Mouse (Mus musculus) G1E (cell line): ENCODE data around the gene Crybg1.

Source experiments
- CTCF ChIP-seq: IDR thresholded peaks from 2 replicates; pipeline ENCODE4 v1.5.1; 2012; ENCODE audit warnings: low read depth, low read length, inconsistent platforms, mixed read lengths
- GATA1 ChIP-seq: IDR thresholded peaks from 2 replicates; pipeline ENCODE4 v1.6.1; 2012; ENCODE audit warnings: borderline replicate concordance, low read length, inconsistent platforms, mixed read lengths
- GATA2 ChIP-seq: IDR thresholded peaks from 2 replicates; pipeline ENCODE4 v1.6.1; 2012; ENCODE audit warnings: low read depth, low read length, inconsistent platforms, borderline replicate concordance
- POLR2AphosphoS5 ChIP-seq: IDR thresholded peaks from 2 replicates; pipeline ENCODE4 v1.6.1; 2012; ENCODE audit warnings: low read depth, low read length, inconsistent platforms; ENCODE audit not compliant: insufficient replicate concordance
- TAL1 ChIP-seq: conservative IDR thresholded peaks from 2 replicates; pipeline ENCODE4 v1.6.1; 2012; ENCODE audit warnings: low read depth, low read length, inconsistent platforms, mixed read lengths

- TF ChIP-seq CTCF = no peak
- no peak for TF ChIP-seq TAL1
- no peak for TF ChIP-seq GATA1
- no peak for TF ChIP-seq GATA2
- TF ChIP-seq POLR2AphosphoS5 = no peak
Measured at GRCm38 (mm10) chr10:44078799-44079521, 69.7 kb downstream of the Crybg1 start.
